Mouse (Mus musculus) heart, embryonic 15.5 days (tissue): ENCODE data around the gene Mip. TPM values are rescaled to one million over a fixed set of nuclear protein-coding genes. Genes with fewer than 3 reads are reported as not detected.

Source experiments
- ATAC-seq: fragments of 200-750 bp; cut with Nextera tagmentation; replicated peaks from 2 replicates; pipeline ENCODE4 v1.8.0; 2017; ENCODE audit warnings: low read depth, moderate TSS enrichment; ENCODE audit not compliant: insufficient number of reproducible peaks, insufficient read depth, low FRiP score
- H3K27ac ChIP-seq: fragments of 300-500 bp; sonication (generic); 2 replicates; pipeline ENCODE4 v1.5.1; 2015; ENCODE audit warnings: mild to moderate bottlenecking, inconsistent platforms
- H3K27me3 ChIP-seq: fragments of 300-500 bp; sonication (generic); 2 replicates; pipeline ENCODE4 v1.6.1; 2015; ENCODE audit warnings: inconsistent platforms
- H3K36me3 ChIP-seq: fragments of 300-500 bp; sonication (generic); 2 replicates; pipeline ENCODE4 v1.6.1; 2015; ENCODE audit warnings: mild to moderate bottlenecking, inconsistent platforms
- H3K4me1 ChIP-seq: fragments of 300-500 bp; sonication (generic); replicated peaks from 2 replicates; pipeline ENCODE4 v1.6.1; 2015; ENCODE audit warnings: inconsistent platforms
- H3K4me2 ChIP-seq: fragments of 300-500 bp; sonication (generic); 2 replicates; pipeline ENCODE4 v1.6.1; 2015; ENCODE audit warnings: inconsistent platforms, mild to moderate bottlenecking, moderate library complexity
- H3K4me3 ChIP-seq: fragments of 300-500 bp; sonication (generic); 2 replicates; pipeline ENCODE4 v1.5.1; 2015; ENCODE audit warnings: mild to moderate bottlenecking, inconsistent platforms
- H3K9ac ChIP-seq: fragments of 300-500 bp; sonication (generic); 2 replicates; pipeline ENCODE4 v1.6.1; 2015; ENCODE audit warnings: mild to moderate bottlenecking, inconsistent platforms
- H3K9me3 ChIP-seq: fragments of 300-500 bp; sonication (generic); replicated peaks from 2 replicates; pipeline ENCODE4 v1.6.1; 2016; ENCODE audit warnings: inconsistent platforms
- WGBS: fragments of 180-500 bp; shearing (Covaris S2); methylation state at CpG from one replicate; pipeline ENCODE4 v1.1.7; 2015; ENCODE audit warnings: mixed read lengths; 5-methylcytosine and 5-hydroxymethylcytosine counted together
- polyA plus RNA-seq: library from polyadenylated mRNA; unstranded; fragments of >200 nt; fragmentation: Nextera tagmentation; extraction: Ambion mirVana; gene quantifications from 2 replicates; pipeline ENCODE4 v1.2.1, GENCODE M21; 2015

Gene Mip
- polyA plus RNA-seq, 1 experiment from 2014 or later: not detected

GRCm38 (mm10) chr10:128231146-128231545, 5.5 kb downstream of the Mip start:
- Histone ChIP-seq H3K27ac (peak overlapping the region; percentile 94), H3K4me1 (peaks cover 8% of the 10 kb centered on the region), H3K27me3 (no peaks in the 10 kb centered on the region), H3K9ac (peak overlapping the region; percentile 74), H3K4me2 (peak overlapping the region; percentile 82), H3K4me3 (peak overlapping the region; percentile 70), H3K36me3 (no peaks in the 10 kb centered on the region; the same call in 1 of the 2 replicates), H3K9me3 (no peaks in the 10 kb centered on the region)
- ATAC-seq: no peak
- WGBS: 14% methylated on average over 5 of the region's 5 CpGs

- peaks cover 8% of the 10 kb centered on the region for H3K4me1 ChIP-seq
- peak within 1 kb of the TSS; percentile 74 for H3K9ac ChIP-seq
- peak; percentile 93 for ATAC-seq
- H3K27ac ChIP-seq: peak within 1 kb of the TSS; percentile 94
- H3K4me3 ChIP-seq: peak within 1 kb of the TSS; percentile 70
- no peaks in the 10 kb centered on the region for H3K27me3 ChIP-seq
- H3K4me2 ChIP-seq: peak within 1 kb of the TSS; percentile 82
- no peaks in the 10 kb centered on the region; the same call in 1 of the 2 replicates for H3K36me3 ChIP-seq
- under 1% methylated on average over 58 of the region's 58 CpGs for WGBS
- H3K9me3 ChIP-seq: no peaks in the 10 kb centered on the region
Observed at GRCm38 (mm10) chr10:128231697-128232419, 6.2 kb downstream of the Mip start, which contains the start of gene Timeless. Timeless (plus strand) TSS chr10:128232065.

DNA sequence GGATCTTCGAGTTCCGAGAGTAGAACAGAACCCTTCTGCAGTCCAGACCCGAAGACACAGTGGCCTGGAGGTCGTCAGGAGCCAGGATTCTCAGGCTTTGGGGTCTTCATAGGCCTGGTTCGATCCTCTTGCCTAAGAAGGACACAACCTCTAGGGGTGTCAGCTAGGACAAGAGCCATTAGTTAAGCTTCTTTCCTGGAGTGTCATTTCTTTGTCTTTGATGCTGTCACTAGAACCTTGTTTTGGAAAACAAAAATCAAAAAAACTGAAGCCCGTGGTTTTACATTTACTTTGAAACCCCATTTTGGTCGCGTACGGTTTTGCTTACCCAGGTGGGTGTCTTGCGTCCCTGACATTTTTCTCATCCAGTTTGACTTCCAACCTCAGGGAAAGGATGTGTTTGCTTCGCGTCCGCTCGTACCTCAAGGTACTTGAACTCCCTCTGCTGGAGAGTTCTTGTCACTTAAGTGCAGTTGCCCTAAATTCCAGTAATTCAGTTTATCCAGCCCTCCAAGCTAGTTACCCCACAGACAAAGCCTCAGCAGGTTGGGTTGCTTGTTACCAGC, 6.9 kb downstream of the Mip start:
- Histone ChIP-seq H3K9me3 (no peaks in the 10 kb centered on the region), H3K4me3 (peak overlapping the region; percentile 70), H3K4me1 (peaks cover 8% of the 10 kb centered on the region), H3K27ac (peak overlapping the region; percentile 94), H3K27me3 (no peaks in the 10 kb centered on the region), H3K9ac (peak overlapping the region; percentile 74), H3K4me2 (peak overlapping the region; percentile 82), H3K36me3 (no peaks in the 10 kb centered on the region; the same call in 1 of the 2 replicates)
- WGBS: under 1% methylated on average over 14 of the region's 14 CpGs
- peak; percentile 29 for ATAC-seq

- no peak for ATAC-seq
- 76% methylated on average over 4 of the region's 4 CpGs for WGBS
- Histone ChIP-seq H3K27ac (no peak overlapping the region), H3K27me3 (no peaks in the 10 kb centered on the region), H3K4me1 (peaks cover 9% of the 10 kb centered on the region), H3K9me3 (no peaks in the 10 kb centered on the region), H3K36me3 (peaks cover 18% of the 10 kb centered on the region), H3K4me3 (no peak overlapping the region), H3K4me2 (no peak overlapping the region), H3K9ac (no peak overlapping the region)
Observed at GRCm38 (mm10) chr10:128236321-128236720, 10.7 kb downstream of the Mip start.

DNA sequence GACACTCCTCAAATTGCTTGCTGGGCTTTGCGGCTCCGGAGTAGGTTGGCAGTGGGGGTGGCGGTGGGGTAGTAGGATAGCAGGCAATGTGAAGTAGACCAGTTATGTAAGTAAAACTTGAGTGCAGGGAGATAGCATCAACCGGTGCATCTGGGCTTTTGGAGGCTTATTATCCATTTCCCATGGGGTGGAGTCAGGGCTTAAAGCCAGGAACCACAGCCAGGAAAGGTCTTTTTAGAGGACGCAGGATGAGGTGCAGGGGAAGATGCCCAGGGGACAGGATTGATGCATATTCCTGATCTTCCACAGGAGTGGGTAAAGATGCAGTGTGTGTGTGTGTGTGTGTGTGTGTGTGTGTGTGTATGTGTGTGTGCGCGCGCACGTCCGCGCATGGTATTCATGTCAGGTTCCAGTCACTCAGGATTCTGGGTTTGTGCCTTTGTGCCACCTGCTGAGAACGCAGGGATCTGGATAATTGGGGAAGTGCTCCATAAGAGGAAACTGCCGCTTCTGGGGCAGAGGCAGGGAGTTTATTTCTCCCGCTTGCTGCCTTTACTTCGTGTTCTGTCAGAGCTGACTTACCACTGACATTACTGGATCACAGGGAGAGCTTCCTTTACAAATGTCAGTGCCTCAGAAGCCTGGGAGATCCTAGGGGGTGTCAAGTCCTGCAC, 12.3 kb downstream of the Mip start:
- H3K36me3 ChIP-seq: peaks cover 24% of the 10 kb centered on the region
- no peak overlapping the region for H3K9ac ChIP-seq
- no peak overlapping the region for H3K27ac ChIP-seq
- 75% methylated on average over 15 of the region's 15 CpGs for WGBS
- no peak overlapping the region for H3K4me3 ChIP-seq
- H3K4me1 ChIP-seq: peaks cover 8% of the 10 kb centered on the region
- ATAC-seq: no peak
- no peaks in the 10 kb centered on the region for H3K9me3 ChIP-seq
- H3K4me2 ChIP-seq: no peak overlapping the region
- H3K27me3 ChIP-seq: no peaks in the 10 kb centered on the region

DNA sequence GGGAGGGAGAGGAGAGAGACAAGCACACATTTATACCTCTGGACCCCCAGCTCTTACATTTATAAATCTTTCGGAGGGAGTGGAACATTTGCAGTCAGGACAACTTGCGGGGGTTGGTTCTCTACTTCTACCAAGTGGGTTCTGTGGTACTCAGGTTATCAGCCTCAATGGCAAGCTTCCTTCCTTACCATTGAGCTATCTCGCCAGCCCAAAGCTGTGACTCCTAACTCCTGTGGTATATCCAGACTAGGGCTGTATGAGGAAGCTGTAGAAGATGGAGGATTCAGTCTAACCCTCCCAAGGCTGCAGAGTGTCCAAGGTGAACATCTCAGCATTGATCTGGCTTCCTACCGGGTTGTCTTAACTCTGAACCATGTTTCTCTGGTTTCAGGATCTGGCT, 13.5 kb downstream of the Mip start:
- no peak for ATAC-seq
- H3K4me2 ChIP-seq: no peak overlapping the region
- no peak overlapping the region for H3K9ac ChIP-seq
- H3K27me3 ChIP-seq: no peaks in the 10 kb centered on the region
- no peak overlapping the region for H3K4me3 ChIP-seq
- H3K27ac ChIP-seq: no peak overlapping the region
- H3K9me3 ChIP-seq: no peaks in the 10 kb centered on the region
- peaks cover 12% of the 10 kb centered on the region for H3K4me1 ChIP-seq
- peaks cover 29% of the 10 kb centered on the region for H3K36me3 ChIP-seq
- 87% methylated on average over 4 of the region's 4 CpGs for WGBS

- no peak overlapping the region for H3K27ac ChIP-seq
- H3K27me3 ChIP-seq: no peaks in the 10 kb centered on the region
- no peak overlapping the region for H3K4me3 ChIP-seq
- H3K4me1 ChIP-seq: peaks cover 12% of the 10 kb centered on the region
- 69% methylated on average over 18 of the region's 18 CpGs for WGBS
- no peak for ATAC-seq
- H3K9me3 ChIP-seq: no peaks in the 10 kb centered on the region
- H3K4me2 ChIP-seq: no peak overlapping the region
- peaks cover 36% of the 10 kb centered on the region for H3K36me3 ChIP-seq
- H3K9ac ChIP-seq: no peak overlapping the region
Observed at GRCm38 (mm10) chr10:128240131-128240530, 14.5 kb downstream of the Mip start.

- Histone ChIP-seq H3K36me3 (peaks cover 56% of the 10 kb centered on the region), H3K9ac (no peak overlapping the region), H3K4me3 (no peak overlapping the region), H3K27ac (peak overlapping the region; percentile 34), H3K4me1 (peaks cover 7% of the 10 kb centered on the region), H3K9me3 (no peaks in the 10 kb centered on the region), H3K4me2 (no peak overlapping the region), H3K27me3 (no peaks in the 10 kb centered on the region)
- 77% methylated on average over 8 of the region's 8 CpGs for WGBS
- no peak for ATAC-seq
Observed at GRCm38 (mm10) chr10:128243252-128243651, 17.6 kb downstream of the Mip start.

DNA sequence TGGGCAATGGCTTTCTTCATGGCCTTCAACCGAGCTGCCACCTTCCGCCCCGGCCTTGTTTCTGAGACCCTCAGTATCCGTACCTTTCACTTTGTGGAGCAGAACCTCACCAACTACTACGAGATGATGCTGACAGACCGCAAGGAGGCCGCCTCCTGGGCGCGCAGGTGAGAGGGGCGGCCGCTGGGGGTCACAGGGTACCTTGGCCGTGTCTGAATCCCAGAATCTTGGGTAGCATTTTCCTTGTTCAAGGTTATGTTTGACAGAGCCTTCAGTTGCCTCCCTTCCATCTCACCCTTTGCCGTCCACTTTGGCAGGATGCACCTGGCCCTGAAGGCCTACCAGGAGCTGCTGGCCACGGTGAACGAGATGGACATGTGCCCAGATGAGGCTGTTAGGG, 18.5 kb downstream of the Mip start:
- Histone ChIP-seq H3K4me2 (no peak overlapping the region), H3K9me3 (no peaks in the 10 kb centered on the region), H3K27ac (no peak overlapping the region), H3K4me1 (peaks cover 7% of the 10 kb centered on the region), H3K4me3 (no peak overlapping the region), H3K36me3 (peaks cover 62% of the 10 kb centered on the region), H3K9ac (no peak overlapping the region), H3K27me3 (no peaks in the 10 kb centered on the region)
- WGBS: 92% methylated on average over 15 of the region's 15 CpGs
- ATAC-seq: no peak

GRCm38 (mm10) chr10:128247020-128247732, 21.5 kb downstream of the Mip start:
- peak overlapping the region; percentile 26 for H3K4me3 ChIP-seq
- no peak for ATAC-seq
- H3K9me3 ChIP-seq: no peaks in the 10 kb centered on the region
- no peaks in the 10 kb centered on the region for H3K27me3 ChIP-seq
- peaks cover 7% of the 10 kb centered on the region for H3K4me1 ChIP-seq
- H3K36me3 ChIP-seq: peaks cover 69% of the 10 kb centered on the region
- H3K4me2 ChIP-seq: peak overlapping the region; percentile 47
- WGBS: 71% methylated on average over 17 of the region's 17 CpGs
- peak overlapping the region; percentile 59 for H3K27ac ChIP-seq
- H3K9ac ChIP-seq: no peak overlapping the region

GRCm38 (mm10) chr10:128250565-128250964, 24.9 kb downstream of the Mip start:
- no peaks in the 10 kb centered on the region for H3K4me1 ChIP-seq
- no peak for ATAC-seq
- H3K27me3 ChIP-seq: no peaks in the 10 kb centered on the region
- H3K9ac ChIP-seq: no peak overlapping the region
- H3K36me3 ChIP-seq: peaks cover 58% of the 10 kb centered on the region
- H3K9me3 ChIP-seq: no peaks in the 10 kb centered on the region
- H3K4me3 ChIP-seq: no peak overlapping the region
- H3K4me2 ChIP-seq: no peak overlapping the region
- H3K27ac ChIP-seq: no peak overlapping the region
- 94% methylated on average over 13 of the region's 13 CpGs for WGBS
